Mouse (Mus musculus) bone marrow, adult 2 months (tissue): ENCODE data around the gene Itga9.

Experiments
- CTCF ChIP-seq: fragments of 200-500 bp; IDR thresholded peaks from 2 replicates; pipeline ENCODE4 v1.5.1; 2011; ENCODE audit warnings: low read length, control low read depth; ENCODE audit not compliant: control insufficient read depth, insufficient read depth
- POLR2A ChIP-seq: fragments of 200-500 bp; IDR thresholded peaks from 2 replicates; pipeline ENCODE4 v1.6.1; 2011; ENCODE audit warnings: low read depth, mild to moderate bottlenecking, control low read depth, low read length, borderline replicate concordance; ENCODE audit not compliant: control insufficient read depth

GRCm38 (mm10) chr9:118622376-118623166 is 16.1 kb downstream of the Itga9 start:
- no peak for TF ChIP-seq CTCF
- no peak for TF ChIP-seq POLR2A
